Mouse (Mus musculus) heart, postnatal 0 days (tissue): ENCODE data around the gene Emid1. TPM values are rescaled to one million over a fixed set of nuclear protein-coding genes. Genes with fewer than 3 reads are reported as not detected.

Experiments
- ATAC-seq: fragments of 200-750 bp; cut with Nextera tagmentation; 2 replicates; pipeline ENCODE4 v1.8.0; 2017; ENCODE audit warnings: low read depth, moderate number of reproducible peaks, moderate library complexity; ENCODE audit not compliant: insufficient read depth
- DNase-seq: peaks from one replicate; pipeline ENCODE4 v3.0.0-alpha.2; 2016; ENCODE audit warnings: low spot score
- H3K27ac ChIP-seq: fragments of 300-500 bp; sonication (generic); 2 replicates; pipeline ENCODE4 v1.5.1; 2014; ENCODE audit warnings: low read depth, mild to moderate bottlenecking
- H3K27me3 ChIP-seq: fragments of 300-500 bp; sonication (generic); 2 replicates; pipeline ENCODE4 v1.6.1; 2014; ENCODE audit warnings: low read length, mixed read lengths; ENCODE audit not compliant: control insufficient read depth, insufficient read depth
- H3K36me3 ChIP-seq: fragments of 300-500 bp; sonication (generic); replicated peaks from 2 replicates; pipeline ENCODE4 v1.6.1; 2014; ENCODE audit warnings: low read length, mixed read lengths; ENCODE audit not compliant: control insufficient read depth, insufficient read depth
- H3K4me1 ChIP-seq: fragments of 300-500 bp; sonication (generic); 2 replicates; pipeline ENCODE4 v1.6.1; 2014; ENCODE audit warnings: antibody characterized with exemption; ENCODE audit not compliant: control insufficient read depth, insufficient read depth
- H3K4me2 ChIP-seq: fragments of 300-500 bp; sonication (generic); 2 replicates; pipeline ENCODE4 v1.6.1; 2014; ENCODE audit warnings: low read depth, mild to moderate bottlenecking, low read length, moderate library complexity
- H3K4me3 ChIP-seq: fragments of 300-500 bp; sonication (generic); 2 replicates; pipeline ENCODE4 v1.5.1; 2014; ENCODE audit warnings: low read depth, low read length
- H3K9ac ChIP-seq: fragments of 300-500 bp; sonication (generic); replicated peaks from 2 replicates; pipeline ENCODE4 v1.6.1; 2014; ENCODE audit warnings: low read depth, low read length, mixed read lengths
- H3K9me3 ChIP-seq: fragments of 300-500 bp; sonication (generic); replicated peaks from 2 replicates; pipeline ENCODE4 v1.6.1; 2016; ENCODE audit warnings: low read length; ENCODE audit not compliant: control insufficient read depth
- CTCF ChIP-seq: IDR thresholded peaks from 2 replicates; pipeline ENCODE4 v1.5.1; 2016; ENCODE audit warnings: antibody characterized with exemption, control low read depth, low read depth
- EP300 ChIP-seq: IDR thresholded peaks from 2 replicates; pipeline ENCODE4 v1.6.1; 2016; ENCODE audit warnings: antibody characterized with exemption, low read depth
- WGBS: fragments of 180-500 bp; shearing (Covaris S2); extraction: QIAGEN DNeasy Blood & Tissue Kit; methylation state at CpG from one replicate; pipeline ENCODE4 v1.1.7; 2014; 5-methylcytosine and 5-hydroxymethylcytosine counted together
- polyA plus RNA-seq: library from polyadenylated mRNA; unstranded; fragments of >200 nt; fragmentation: Nextera tagmentation; extraction: Ambion mirVana; gene quantifications from 2 replicates; pipeline ENCODE4 v1.2.1, GENCODE M21; 2015
- total RNA-seq: library from RNA; depleted of rRNA; stranded (reverse); fragments of >200 nt; gene quantifications from 2 replicates; pipeline ENCODE4 v1.2.3, GENCODE M21; 2014; ENCODE audit warnings: low replicate concordance

Gene Emid1
- total and polyA plus RNA-seq, 2 experiments from 2014 or later, result 4.4 to 8.5 TPM

DNA sequence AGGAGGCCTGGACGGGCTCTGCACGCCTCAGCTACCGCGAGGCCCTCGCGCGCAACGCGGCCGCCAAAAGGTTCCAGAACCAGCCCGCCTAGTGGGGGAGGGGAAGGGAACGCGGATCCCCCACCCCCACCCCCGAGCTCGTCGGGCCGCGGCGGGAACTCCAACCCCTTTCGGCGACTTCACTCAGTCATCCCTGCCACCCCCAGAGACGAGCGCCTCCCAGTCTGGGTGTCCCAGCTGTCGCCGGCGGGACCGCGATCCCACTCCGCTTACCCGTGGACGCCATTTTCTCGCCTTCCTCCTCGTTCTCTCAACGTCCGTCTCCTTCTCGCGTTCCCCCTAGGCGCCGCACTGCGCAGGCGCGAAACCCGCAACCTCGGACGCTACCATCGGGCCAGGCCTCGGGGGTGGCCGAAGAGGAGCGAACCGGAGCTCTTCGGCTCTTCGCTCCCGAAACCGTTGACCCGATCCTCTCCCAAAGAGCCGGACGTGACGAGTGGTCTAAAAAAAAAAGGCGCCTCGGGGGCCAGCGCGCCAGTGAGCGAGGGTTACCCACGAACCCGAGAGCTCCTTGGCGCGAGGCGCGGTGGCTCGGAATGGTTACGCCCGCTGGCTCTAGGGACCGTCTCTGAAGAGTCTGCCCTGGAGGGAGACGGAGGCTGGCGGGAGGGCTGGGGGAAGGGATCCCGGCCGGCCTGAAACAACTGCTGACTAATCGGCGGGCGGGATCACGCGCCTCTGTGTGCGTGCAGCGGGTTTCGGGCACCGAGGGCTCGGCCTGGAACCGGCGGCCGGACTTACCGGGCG is 53.1 kb downstream of the Emid1 start, which contains the start of the genes Rhbdd3 and Ewsr1:
TSS of gene Rhbdd3 (plus strand) at position 191 of the 807 bp plus-strand sequence.
TSS of gene Ewsr1 (minus strand) at position 531 of the 807 bp plus-strand sequence.
- TF ChIP-seq CTCF, result no peak
- no peak; the same call in 1 of the 2 replicates for TF ChIP-seq EP300
- Histone ChIP-seq H3K4me3 (peak within 1 kb of the TSS; percentile 95), H3K36me3 (peaks cover 12% of the 10 kb centered on the region), H3K27ac (peak within 1 kb of the TSS; percentile 95), H3K4me2 (peak within 1 kb of the TSS; percentile 91), H3K4me1 (peaks cover 28% of the 10 kb centered on the region), H3K9me3 (no peaks in the 10 kb centered on the region), H3K9ac (peak within 1 kb of the TSS; percentile 96), H3K27me3 (no peaks in the 10 kb centered on the region)
- under 1% methylated on average over 79 of the region's 92 CpGs for WGBS
- peak; percentile 92 for DNase-seq
- peak; percentile 87 for ATAC-seq

DNA sequence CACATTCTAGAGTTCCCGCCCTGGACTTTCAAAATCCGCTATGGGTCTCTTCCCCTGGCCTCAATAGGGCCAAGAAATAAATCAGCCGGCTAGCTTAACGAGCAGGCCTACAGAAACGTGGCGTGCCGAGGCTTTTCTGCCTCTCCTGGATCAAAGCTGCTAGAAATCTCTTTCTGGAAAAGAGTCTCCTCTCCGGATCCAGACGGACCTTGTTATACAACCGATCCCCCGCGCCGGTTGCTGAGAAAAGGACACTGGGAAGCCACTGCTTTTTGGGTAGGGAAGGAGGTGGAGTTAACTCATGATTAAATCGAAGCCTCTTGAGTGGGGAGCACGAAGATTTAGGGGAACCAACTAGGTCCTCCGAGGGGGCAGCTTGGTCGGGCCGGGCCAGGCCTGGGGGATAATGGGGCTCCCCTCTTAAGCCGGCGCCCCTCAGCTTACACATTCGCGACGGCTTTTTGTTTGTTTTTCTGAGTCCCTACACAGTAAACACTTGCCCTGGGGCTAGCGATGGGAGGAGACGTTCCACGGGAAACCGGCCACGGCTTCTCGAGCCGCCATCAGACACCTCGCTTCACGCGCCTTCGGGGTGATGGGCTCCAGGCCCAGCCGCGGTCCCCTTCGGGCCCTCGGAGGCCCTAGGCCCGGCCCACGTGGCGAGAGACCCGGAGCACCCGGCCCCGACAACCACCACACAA is 53.9 kb downstream of the Emid1 start:
- Histone ChIP-seq H3K9me3 (no peaks in the 10 kb centered on the region), H3K36me3 (peaks cover 10% of the 10 kb centered on the region), H3K4me1 (peaks cover 28% of the 10 kb centered on the region), H3K27ac (peak overlapping the region; percentile 95), H3K27me3 (no peaks in the 10 kb centered on the region), H3K4me2 (peak overlapping the region; percentile 91), H3K9ac (peak overlapping the region; percentile 96), H3K4me3 (peak overlapping the region; percentile 95)
- DNase-seq (no peak), ATAC-seq (no peak; the same call in 1 of the 2 replicates)
- peak; percentile 50; the same call in 1 of the 2 replicates for TF ChIP-seq EP300
- no peak for TF ChIP-seq CTCF
- under 1% methylated on average over 44 of the region's 44 CpGs for WGBS

DNA sequence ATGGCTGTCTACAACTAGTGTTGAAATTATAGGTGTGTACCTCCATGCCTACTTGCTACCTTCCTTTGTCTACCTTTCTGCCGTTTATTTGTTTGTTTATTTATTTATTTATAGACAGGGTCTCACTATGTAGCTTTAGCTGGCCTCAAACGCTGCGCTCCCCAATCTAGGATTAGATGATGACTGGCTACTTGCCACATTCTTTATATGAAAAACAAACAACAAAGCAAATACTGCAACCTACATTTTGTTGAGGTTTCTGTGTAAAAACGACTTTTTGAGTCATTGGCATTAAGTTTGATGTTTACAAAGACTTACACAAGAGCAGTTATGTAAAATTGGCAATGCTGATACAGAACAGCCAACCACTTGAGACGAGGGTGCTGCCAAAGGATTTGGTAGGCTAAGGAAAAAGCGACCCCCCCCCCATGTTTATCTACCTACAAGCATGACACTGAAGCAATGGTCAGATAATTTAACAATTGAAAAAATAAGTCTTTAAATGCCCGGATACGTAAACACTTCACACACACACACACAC is 55.5 kb downstream of the Emid1 start:
- no peak for TF ChIP-seq CTCF
- TF ChIP-seq EP300, result no peak
- Histone ChIP-seq H3K36me3 (peaks cover 15% of the 10 kb centered on the region), H3K4me3 (peak overlapping the region; percentile 95), H3K4me2 (peak overlapping the region; percentile 91), H3K9ac (0 out of 2 replicates have a peak overlapping the region, but pooled peaks have one; percentile 96), H3K4me1 (peaks cover 28% of the 10 kb centered on the region), H3K27me3 (no peaks in the 10 kb centered on the region), H3K27ac (no peak overlapping the region), H3K9me3 (no peaks in the 10 kb centered on the region)
- 28% methylated on average over 8 of the region's 8 CpGs for WGBS
- no peak for ATAC-seq
- DNase-seq, result no peak

DNA sequence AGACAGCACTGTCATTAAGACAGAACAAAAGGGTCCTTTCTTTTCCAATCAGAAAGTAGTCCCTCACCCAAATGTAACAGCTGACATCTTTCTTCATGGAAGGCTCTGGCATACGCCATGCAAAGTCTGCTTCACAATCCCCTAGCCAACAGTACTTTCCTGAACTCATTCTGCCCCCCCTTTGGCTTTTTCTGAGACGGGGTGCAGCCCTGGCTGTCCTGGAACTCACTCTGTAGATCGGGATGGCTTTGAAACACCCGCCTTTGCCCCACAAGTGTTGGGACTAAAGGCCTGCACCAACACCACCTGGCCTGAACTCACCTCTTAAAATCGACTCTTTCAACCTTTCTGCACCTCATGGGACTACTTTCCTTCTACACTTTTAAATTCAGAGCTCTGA is 56.2 kb downstream of the Emid1 start:
- Histone ChIP-seq H3K4me1 (peaks cover 27% of the 10 kb centered on the region), H3K27me3 (no peaks in the 10 kb centered on the region), H3K27ac (no peak overlapping the region), H3K9ac (no peak overlapping the region), H3K4me2 (peak overlapping the region; percentile 91; the same call in 1 of the 2 replicates), H3K36me3 (peaks cover 20% of the 10 kb centered on the region), H3K4me3 (no peak overlapping the region), H3K9me3 (no peaks in the 10 kb centered on the region)
- 55% methylated on average over 5 of the region's 5 CpGs for WGBS
- TF ChIP-seq CTCF (no peak), EP300 (no peak)
- ATAC-seq, result no peak
- DNase-seq, result no peak

DNA sequence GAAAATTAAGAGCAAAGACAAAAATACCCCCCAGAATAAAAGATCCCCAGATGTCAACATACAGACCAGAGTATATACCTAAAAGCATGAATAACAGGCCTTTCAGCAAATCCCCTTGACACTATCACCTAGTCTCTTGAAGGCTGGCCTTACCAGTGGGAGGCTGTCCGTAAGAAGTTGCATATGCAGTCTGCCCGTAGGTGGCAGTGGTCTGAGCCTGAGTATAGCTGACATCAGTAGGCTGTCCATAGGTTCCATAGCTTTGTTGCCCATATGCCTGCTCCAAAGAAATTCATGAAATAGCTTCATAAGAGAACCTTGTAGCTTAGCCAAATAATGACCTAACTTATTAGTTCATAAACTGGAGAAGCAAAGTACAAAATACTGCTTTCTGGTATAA is 60.4 kb downstream of the Emid1 start:
- TF ChIP-seq EP300 (no peak), CTCF (peak; percentile 35; the same call in 1 of the 2 replicates)
- Histone ChIP-seq H3K9ac (no peak overlapping the region), H3K36me3 (peaks cover 59% of the 10 kb centered on the region), H3K27ac (no peak overlapping the region), H3K4me3 (no peak overlapping the region), H3K27me3 (no peaks in the 10 kb centered on the region), H3K4me2 (no peak overlapping the region), H3K9me3 (no peaks in the 10 kb centered on the region), H3K4me1 (peaks cover 11% of the 10 kb centered on the region)
- DNase-seq (no peak), ATAC-seq (0 out of 2 replicates have a peak, but pooled peaks have one; percentile 49)
- WGBS, result 38% methylated on average over 2 of the region's 2 CpGs
